ENCODE assay signal across 9 mouse cellular contexts in genomic region chr1:188660882-188661281, GRCm38 (mm10).
A peak's percentile ranks its signal among the peaks of the same experiment; 100 is the strongest.
DNase-seq lines count a peak whose midpoint lies in the region; ATAC-seq and TF ChIP-seq lines count a peak whose summit lies in the region.
"Had no signal": no experiment of that assay in that cellular context is flagged by ENCODE, and none has a peak within 500 bp of the region (broad histone marks: within the 10 kb centered on the region; RNA-seq: fewer than 3 reads in every experiment).

No protein-coding gene starts in this region.

- peak overlapping the region; percentile 42 for H3K4me3 ChIP-seq in heart, embryonic 15.5 days
- peak overlapping the region; percentile 29 for H3K4me3 ChIP-seq in limb, embryonic 13.5 days
- 0 out of 2 replicates have a peak overlapping the region, but pooled peaks have one; percentile 1 for H3K4me3 ChIP-seq in stomach, postnatal 0 days (ENCODE audit: low read depth, low read length)

- H3K27me3 ChIP-seq in heart, embryonic 15.5 days = no peaks in the 10 kb centered on the region
- H3K27me3 ChIP-seq in limb, embryonic 13.5 days = peaks cover 7% of the 10 kb centered on the region; the same call in 1 of the 2 replicates
- H3K27me3 ChIP-seq in stomach, postnatal 0 days (ENCODE audit: control insufficient read depth, insufficient read depth, low read length) = no peaks in the 10 kb centered on the region

- 0 out of 2 replicates have a peak overlapping the region, but pooled peaks have one; percentile 3 for H3K9ac ChIP-seq in heart, embryonic 15.5 days
- peak overlapping the region; percentile 14; the same call in 1 of the 2 replicates for H3K9ac ChIP-seq in limb, embryonic 13.5 days
- no peak overlapping the region for H3K9ac ChIP-seq in stomach, postnatal 0 days (ENCODE audit: low read length)

- no peaks in the 10 kb centered on the region for H3K36me3 ChIP-seq in heart, embryonic 15.5 days
- H3K36me3 ChIP-seq in limb, embryonic 13.5 days = no peaks in the 10 kb centered on the region
- H3K36me3 ChIP-seq in stomach, postnatal 0 days (ENCODE audit: control insufficient read depth, insufficient read depth, low read length) = no peaks in the 10 kb centered on the region

- 5% methylated on average over 8 of the region's 8 CpGs for WGBS in heart, embryonic 15.5 days
- WGBS in limb, embryonic 13.5 days = 2% methylated on average over 8 of the region's 8 CpGs
- 6% methylated on average over 8 of the region's 8 CpGs for WGBS in stomach, postnatal 0 days

- H3K4me2 ChIP-seq in heart, embryonic 15.5 days = peak overlapping the region; percentile 60
- peak overlapping the region; percentile 63 for H3K4me2 ChIP-seq in limb, embryonic 13.5 days (replicated peaks)
- peak overlapping the region; percentile 27 for H3K4me2 ChIP-seq in stomach, postnatal 0 days (replicated peaks; ENCODE audit: low read depth)

- H3K9me3 ChIP-seq in heart, embryonic 15.5 days (replicated peaks) = no peaks in the 10 kb centered on the region
- H3K9me3 ChIP-seq in limb, embryonic 13.5 days = no peaks in the 10 kb centered on the region
- no peaks in the 10 kb centered on the region for H3K9me3 ChIP-seq in stomach, postnatal 0 days (ENCODE audit: control insufficient read depth, low read length)

- TF ChIP-seq EP300 in stomach, postnatal 0 days (optimal IDR thresholded peaks at IDR 0.05) = no peak

- H3K27ac ChIP-seq in heart, embryonic 15.5 days = peak overlapping the region; percentile 26; the same call in 1 of the 2 replicates
- no peak overlapping the region for H3K27ac ChIP-seq in limb, embryonic 13.5 days
- H3K27ac ChIP-seq in stomach, postnatal 0 days (replicated peaks) = no peak overlapping the region
- H3K27ac ChIP-seq: macrophage had no signal

- peaks cover 11% of the 10 kb centered on the region for H3K4me1 ChIP-seq in heart, embryonic 15.5 days (replicated peaks)
- H3K4me1 ChIP-seq in limb, embryonic 13.5 days = peaks cover 17% of the 10 kb centered on the region
- H3K4me1 ChIP-seq in stomach, postnatal 0 days (replicated peaks; ENCODE audit: control insufficient read depth, insufficient read depth) = no peaks in the 10 kb centered on the region

- DNase-seq in ZHBTc4 (ENCODE audit: low read depth, low spot score) = peak; percentile 39
- DNase-seq in embryo, embryonic 11.5 days (ENCODE audit: low read depth, low spot score) = peak; percentile 19
- DNase-seq in stomach, postnatal 0 days (ENCODE audit: low spot score) = no peak
- no peak for DNase-seq in natural killer cell, adult 2 months (ENCODE audit: low spot score in 2 of 2)
- DNase-seq in lung, postnatal 25 days (ENCODE audit: low spot score) = no peak

- ATAC-seq in heart, embryonic 15.5 days (replicated peaks; ENCODE audit: insufficient number of reproducible peaks, insufficient read depth, low FRiP score, low read depth) = 0 out of 2 replicates have a peak, but pooled peaks have one; percentile 50
- ATAC-seq in limb, embryonic 13.5 days (ENCODE audit: low FRiP score, low read depth) = no peak
- no peak for ATAC-seq in stomach, postnatal 0 days (ENCODE audit: low FRiP score, low TSS enrichment)
- no peak for ATAC-seq in megakaryocyte-erythroid progenitor cell, adult 5-6 weeks (replicated peaks; ENCODE audit: low FRiP score, low TSS enrichment, poor library complexity, severe bottlenecking)

- TF ChIP-seq CTCF in stomach, postnatal 0 days (IDR thresholded peaks at IDR 0.05; ENCODE audit: low read depth) = no peak

Comparison
In these comparisons a context has a peak if more than half of its experiments do, and no peak if none do; other contexts are left out.
1. DNase-seq: peak in ZHBTc4 (single experiment) and embryo, embryonic 11.5 days (single experiment); none in stomach, postnatal 0 days (single experiment), natural killer cell, adult 2 months (0 of 2) and lung, postnatal 25 days (single experiment).
2. Peak in every context shown above with its lines, with median percentiles within 50 percentile points of each other: H3K4me2 ChIP-seq and H3K4me3 ChIP-seq.